ENCODE assay signal across 22 mouse cellular contexts in the genomic region with DNA sequence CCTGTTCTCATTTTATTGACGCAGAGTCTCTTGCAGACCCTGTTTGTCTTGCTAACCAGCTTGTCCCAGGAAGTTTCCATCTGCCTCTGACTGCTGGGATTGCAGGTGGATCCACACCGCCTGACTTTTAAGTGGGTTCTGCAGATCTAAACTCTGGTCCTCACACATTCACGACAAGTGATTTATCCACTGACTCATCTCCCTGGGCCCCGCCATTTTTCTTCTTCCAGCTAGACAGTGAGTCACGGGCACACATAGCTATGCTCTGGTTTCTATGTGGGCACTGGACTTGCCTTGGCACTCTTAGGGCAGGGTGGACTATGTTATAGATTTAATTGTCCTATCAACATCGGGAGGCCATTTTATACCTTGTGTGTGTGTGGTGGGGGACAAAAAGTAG. TPM values are rescaled to one million over a fixed set of nuclear protein-coding genes. Genes with fewer than 3 reads are reported as not detected.
"Had no signal": no experiment of that assay in that cellular context is flagged by ENCODE, and none has a peak within 500 bp of the region (broad histone marks: within the 10 kb centered on the region; RNA-seq: fewer than 3 reads in every experiment).

No protein-coding gene starts in this region.

- H3K4me1 ChIP-seq: limb, embryonic 10.5 days; limb, embryonic 13.5 days; liver, embryonic 13.5 days; stomach, embryonic 15.5 days had no signal

- H3K27ac ChIP-seq: kidney, postnatal 0 days; layer of hippocampus, adult 2 months; limb, embryonic 10.5 days; limb, embryonic 13.5 days; liver, embryonic 13.5 days; stomach, embryonic 15.5 days had no signal

- H3K36me3 ChIP-seq: limb, embryonic 10.5 days; limb, embryonic 13.5 days; liver, embryonic 13.5 days; stomach, embryonic 15.5 days had no signal

- H3K4me3 ChIP-seq: layer of hippocampus, adult 2 months; limb, embryonic 10.5 days; limb, embryonic 13.5 days; liver, embryonic 13.5 days; stomach, embryonic 15.5 days had no signal

- DNase-seq: kidney, postnatal 25 days; layer of hippocampus, adult 9-11 months; liver; liver, embryonic 13.5 days; lung, adult 2 months; lung, postnatal 14 days; lung, postnatal 4 days; midbrain, embryonic 14.5 days; right cerebral cortex, postnatal 14 days; right cerebral cortex, postnatal 4 days; spleen, adult 18-20 months; thymus, postnatal 14 days; thymus, postnatal 4 days had no signal

- H3K27me3 ChIP-seq: stomach, embryonic 15.5 days had no signal

RNA-seq across cellular contexts. Expression of a gene that starts 14.5 kb away (rescaled TPM):
- total RNA-seq: megakaryocyte progenitor cell, adult 5-6 weeks; megakaryocyte-erythroid progenitor cell, adult 5-6 weeks had no signal
- polyA plus RNA-seq: large intestine, adult 2 months had no signal

RNA-seq across cellular contexts. Expression of a gene that starts 33.5 kb away (rescaled TPM):
- total RNA-seq: megakaryocyte progenitor cell, adult 5-6 weeks; megakaryocyte-erythroid progenitor cell, adult 5-6 weeks had no signal
- polyA plus RNA-seq: liver, embryonic 13.5 days; liver, embryonic 16.5 days had no signal

RNA-seq across cellular contexts. Expression of a gene that starts 59.7 kb away (rescaled TPM):
- total RNA-seq: megakaryocyte-erythroid progenitor cell, adult 5-6 weeks had no signal
